Mouse (Mus musculus): ENCODE data around the gene Ifrd1.
"Not testable (repeated sequence)": the region's sequence is repeated elsewhere in the genome, so short reads cannot be mapped to it uniquely, and the experiment has no call there.

Gene Ifrd1

DNA sequence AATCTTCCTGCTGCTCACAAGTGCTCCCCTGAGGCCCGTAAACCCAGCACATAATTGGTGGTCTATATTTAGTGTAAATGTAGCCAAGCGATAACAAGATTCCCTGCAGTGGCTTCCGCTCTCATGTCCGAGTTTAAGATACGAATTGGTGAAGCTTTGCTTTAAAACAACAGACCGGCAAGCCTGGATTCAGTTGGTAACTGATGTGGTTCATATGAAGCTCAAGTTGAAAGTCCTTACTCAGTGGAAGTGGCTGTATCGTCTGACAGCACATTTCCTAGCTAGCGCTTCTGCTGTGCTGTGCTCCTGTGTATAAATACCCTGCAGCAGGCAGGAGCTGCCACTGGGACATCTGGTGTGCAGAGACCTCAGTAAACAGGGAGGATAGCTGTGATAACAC, 49.0 kb downstream of the Ifrd1 start, which contains the start of gene Lsmem1:
Gene Lsmem1 (minus strand): TSS at position 189 of the 400 bp plus-strand sequence.
- no peak for DNase-seq (ENCODE audit: low spot score in 2 of 2)

DNA sequence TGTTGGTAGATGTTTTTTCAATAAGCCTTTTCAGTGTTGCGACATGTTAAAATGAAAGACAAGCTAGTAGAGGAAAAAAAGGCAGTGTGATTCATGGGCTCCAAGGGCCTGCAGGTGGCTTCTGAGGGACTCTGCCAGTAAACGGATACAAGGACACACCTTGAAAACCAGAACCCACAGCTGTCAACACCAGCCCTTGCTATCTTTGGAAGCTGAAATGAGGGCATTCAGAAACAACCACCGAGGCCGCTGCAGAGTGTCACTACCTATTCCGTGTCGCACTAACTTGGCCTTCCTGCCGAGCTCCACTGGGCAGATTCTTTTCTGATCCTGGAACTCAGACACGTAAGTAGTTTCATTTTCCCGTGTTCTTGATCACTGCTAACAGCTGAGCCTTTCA, 49.9 kb downstream of the Ifrd1 start:
- no peak for DNase-seq (ENCODE audit: low spot score in 2 of 2)

DNA sequence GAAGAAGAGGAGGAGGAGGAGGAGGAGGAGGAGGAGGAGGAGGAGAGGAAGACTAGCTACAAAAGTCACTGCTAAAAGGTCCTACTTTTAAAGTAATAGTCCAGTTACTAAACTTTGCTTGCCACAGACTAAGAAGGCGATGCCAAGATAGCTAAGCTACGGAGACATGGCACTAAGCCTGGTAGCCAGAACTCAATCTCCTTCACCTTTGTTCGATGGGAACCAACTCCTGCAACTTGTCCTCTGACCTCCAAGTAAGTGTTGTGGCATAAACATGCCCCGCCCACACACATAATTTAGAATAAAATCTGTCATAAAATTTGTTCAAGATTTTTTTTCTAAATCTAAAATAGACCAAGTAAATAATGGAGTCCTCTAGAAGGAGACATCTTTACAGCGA, 50.3 kb downstream of the Ifrd1 start:
- no peak for DNase-seq (ENCODE audit: low spot score in 2 of 2)

DNA sequence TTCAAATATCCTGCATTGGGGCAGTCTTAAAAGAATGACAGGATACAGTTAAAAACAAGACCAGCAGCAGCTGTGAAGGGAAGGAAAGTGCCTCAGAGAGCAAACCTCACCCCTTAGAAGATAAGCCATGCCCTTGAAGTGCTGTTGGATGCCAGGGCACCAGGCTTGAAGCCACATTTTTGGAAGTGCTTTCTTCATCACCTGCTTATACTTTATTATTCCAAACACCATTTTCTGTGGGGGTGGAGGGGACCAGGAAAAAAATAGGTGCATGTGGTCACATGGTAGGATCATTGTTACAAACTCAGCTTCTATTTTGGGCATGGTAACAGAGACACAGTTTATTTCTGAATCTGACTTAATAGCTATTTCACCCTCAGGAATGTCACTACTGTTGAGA, 50.8 kb downstream of the Ifrd1 start:
- no peak for DNase-seq (ENCODE audit: low spot score in 2 of 2)

- no peak for DNase-seq (ENCODE audit: low spot score in 2 of 2)
Measured at GRCm38 (mm10) chr12:40185474-40185873, 62.8 kb downstream of the Ifrd1 start.

GRCm38 (mm10) chr12:40177089-40177488, 71.2 kb downstream of the Ifrd1 start:
- no peak for DNase-seq (ENCODE audit: low spot score in 2 of 2)

DNA sequence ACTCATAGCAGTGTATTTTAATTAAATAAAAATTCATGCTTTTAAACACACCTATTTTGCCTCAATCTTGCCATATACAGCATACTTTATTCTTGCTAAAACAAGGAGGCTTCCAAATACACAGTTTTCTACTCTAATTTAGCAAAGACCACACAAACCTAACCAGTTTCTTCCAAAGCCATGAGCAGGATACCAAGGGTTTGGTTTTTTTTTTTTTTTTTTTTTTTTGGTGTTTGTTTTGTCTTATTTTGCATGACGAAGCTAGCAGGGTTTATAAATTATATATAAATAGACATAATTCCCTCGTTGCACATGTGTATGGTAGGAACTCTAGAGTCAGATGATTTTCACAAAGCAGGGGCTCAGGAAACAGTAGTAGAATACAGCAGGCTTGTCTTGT, 72.1 kb downstream of the Ifrd1 start:
- DNase-seq (ENCODE audit: low spot score in 2 of 2): no peak

DNA sequence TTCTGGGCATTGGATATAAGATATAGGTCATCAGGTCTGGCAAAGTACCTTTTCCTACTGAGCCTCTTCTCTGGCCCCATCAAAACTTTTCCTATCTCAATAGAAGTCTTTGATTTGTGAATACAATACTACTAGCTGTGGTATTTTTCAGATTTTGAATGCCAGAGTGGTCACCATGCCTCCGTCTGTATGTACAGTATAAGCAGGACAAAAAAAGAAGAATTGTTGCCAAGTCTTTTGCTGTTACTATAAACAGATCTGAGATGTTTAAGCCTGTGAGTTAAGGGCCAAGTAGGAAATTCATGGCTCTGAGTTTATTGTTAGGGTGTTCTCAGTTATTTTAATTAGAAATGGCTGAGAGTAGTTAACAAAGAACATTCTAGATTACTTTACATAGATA, 73.1 kb downstream of the Ifrd1 start:
- not testable (repeated sequence) for DNase-seq (ENCODE audit: low spot score in 2 of 2)

- no peak for DNase-seq (ENCODE audit: low spot score in 2 of 2)
Measured at GRCm38 (mm10) chr12:40171637-40172036, 76.7 kb downstream of the Ifrd1 start.

DNA sequence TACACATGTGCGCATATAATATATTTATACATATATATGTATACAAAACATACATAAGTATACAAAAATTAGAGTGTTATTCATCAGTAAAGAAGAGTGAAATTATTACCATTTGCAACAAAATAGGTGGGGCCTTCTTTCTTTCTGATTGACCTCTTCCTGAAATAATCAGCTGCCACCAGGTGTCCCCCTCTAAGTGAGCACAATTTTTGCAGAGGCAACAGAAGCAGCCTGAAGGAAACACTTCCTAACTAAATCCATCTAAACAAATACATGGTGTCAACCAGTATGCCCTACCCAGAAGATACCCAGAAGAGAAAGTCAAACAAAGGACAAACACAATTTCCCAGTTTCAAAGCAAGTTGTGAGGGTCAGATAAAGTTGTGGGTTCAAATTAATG, 78.6 kb downstream of the Ifrd1 start:
- no peak for DNase-seq (ENCODE audit: low spot score in 2 of 2)

DNA sequence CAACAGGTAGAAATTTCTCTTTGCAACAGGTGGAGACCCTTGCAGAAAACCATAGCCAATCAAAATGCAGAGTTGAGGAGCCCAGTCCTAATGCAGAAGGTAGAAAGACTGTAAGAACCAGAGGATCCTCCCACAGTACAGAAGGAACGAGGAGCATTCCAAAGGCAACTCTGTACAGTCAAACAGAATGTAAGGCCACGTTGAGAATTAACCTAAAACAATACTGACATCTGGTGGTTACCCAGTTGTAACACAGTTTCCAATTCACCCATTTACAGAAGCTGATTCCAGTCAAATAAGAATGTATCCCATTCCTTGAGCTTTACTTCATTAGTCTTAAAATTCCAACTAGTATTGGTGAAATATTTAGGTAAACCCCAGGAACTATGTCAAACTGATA, 83.7 kb downstream of the Ifrd1 start:
- DNase-seq (ENCODE audit: low spot score in 2 of 2): no peak

DNA sequence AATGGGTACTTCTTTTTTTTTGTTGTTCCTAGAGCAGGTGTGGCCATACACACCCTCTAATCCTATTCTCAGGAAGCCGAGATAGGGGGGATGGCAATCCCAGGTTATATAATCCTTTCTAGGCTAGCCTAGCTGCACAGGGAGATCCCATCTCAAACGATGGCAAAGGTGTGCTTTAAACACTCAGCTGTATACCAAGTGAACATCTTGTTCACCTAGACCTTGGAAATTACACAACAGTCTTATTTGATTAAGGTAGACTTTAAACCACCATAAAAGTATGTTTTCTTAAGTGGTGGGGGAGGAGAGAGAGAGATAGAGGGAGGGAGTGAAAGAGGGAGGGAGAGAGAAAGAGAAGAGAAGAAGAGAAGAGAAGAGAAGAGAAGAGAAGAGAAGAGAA, 87.5 kb downstream of the Ifrd1 start:
- DNase-seq (ENCODE audit: low spot score in 2 of 2): no peak

GRCm38 (mm10) chr12:40154188-40154587, 94.1 kb downstream of the Ifrd1 start:
- no peak for DNase-seq (ENCODE audit: low spot score in 2 of 2)

GRCm38 (mm10) chr12:40152353-40153069, 95.8 kb downstream of the Ifrd1 start:
- no peak for DNase-seq (ENCODE audit: low spot score in 2 of 2)
